Mouse (Mus musculus) thymus, postnatal 0 days (tissue): Measurements from ENCODE around the gene 4930519P11Rik. TPM values are rescaled to one million over a fixed set of nuclear protein-coding genes. Genes with fewer than 3 reads are reported as not detected.
A peak's percentile ranks its signal among the peaks of the same experiment; 100 is the strongest.

ENCODE experiments used
- DNase-seq: peaks from one replicate; pipeline ENCODE4 v3.0.0-alpha.2; 2015; ENCODE audit warnings: low spot score
- polyA plus RNA-seq: library from polyadenylated mRNA; unstranded; fragments of >200 nt; fragmentation: Nextera tagmentation; extraction: Ambion mirVana; gene quantifications from 2 replicates; pipeline ENCODE4 v1.2.1, GENCODE M21; 2015

Gene 4930519P11Rik
- 0.28 and 0.42 TPM in 2 replicates for polyA plus RNA-seq

GRCm38 (mm10) chr2:154613118-154614115 is at the start of gene 4930519P11Rik, which contains the start of gene Zfp341:
4930519P11Rik (minus strand) TSS chr2:154613437.
Zfp341 (plus strand) TSS chr2:154613297.
- peak; percentile 97 for DNase-seq

- DNase-seq: peak; percentile 9
These were observed 46.4 kb upstream of the 4930519P11Rik start for GRCm38 (mm10) chr2:154659531-154660074.

GRCm38 (mm10) chr2:154659070-154659469 is 45.8 kb upstream of the 4930519P11Rik start:
- no peak for DNase-seq

- peak; percentile 71 for DNase-seq
These were observed 44.4 kb upstream of the 4930519P11Rik start for GRCm38 (mm10) chr2:154657486-154658237.

GRCm38 (mm10) chr2:154656710-154657485 is 43.7 kb upstream of the 4930519P11Rik start:
- DNase-seq: peak; percentile 99

GRCm38 (mm10) chr2:154655878-154656414 is 42.7 kb upstream of the 4930519P11Rik start:
- no peak for DNase-seq

GRCm38 (mm10) chr2:154654976-154655375 is 41.7 kb upstream of the 4930519P11Rik start:
- DNase-seq: no peak

GRCm38 (mm10) chr2:154651363-154651762 is 38.1 kb upstream of the 4930519P11Rik start, which contains the start of gene Chmp4b:
Chmp4b (plus strand) TSS chr2:154651705.
- DNase-seq: no peak

GRCm38 (mm10) chr2:154650404-154650803 is 37.2 kb upstream of the 4930519P11Rik start:
- DNase-seq: no peak

GRCm38 (mm10) chr2:154648086-154648485 is 34.8 kb upstream of the 4930519P11Rik start:
- DNase-seq: peak; percentile 23

GRCm38 (mm10) chr2:154646634-154647033 is 33.4 kb upstream of the 4930519P11Rik start:
- DNase-seq: no peak

GRCm38 (mm10) chr2:154642712-154643385 is 29.6 kb upstream of the 4930519P11Rik start:
- no peak for DNase-seq

GRCm38 (mm10) chr2:154642005-154642459 is 28.8 kb upstream of the 4930519P11Rik start:
- no peak for DNase-seq

GRCm38 (mm10) chr2:154641176-154641575 is 27.9 kb upstream of the 4930519P11Rik start:
- no peak for DNase-seq

- DNase-seq: no peak
These were observed 25.9 kb upstream of the 4930519P11Rik start for GRCm38 (mm10) chr2:154639115-154639514.

- no peak for DNase-seq
These were observed 25.3 kb upstream of the 4930519P11Rik start for GRCm38 (mm10) chr2:154638521-154638920.

GRCm38 (mm10) chr2:154635826-154636225 is 22.6 kb upstream of the 4930519P11Rik start:
- no peak for DNase-seq

GRCm38 (mm10) chr2:154633876-154634644 is 20.8 kb upstream of the 4930519P11Rik start:
- no peak for DNase-seq
